Mouse (Mus musculus): ENCODE measurements at regions not wholly inside any gene's neighbourhood (a gene's known extent, or its start where the extent isn't known, plus 50 kb on each side); places are given as distances from the start of the nearest gene placed in this dataset.
"Not testable (repeated sequence)": the region's sequence is repeated elsewhere in the genome, so short reads cannot be mapped to it uniquely, and the experiment has no call there.

DNA sequence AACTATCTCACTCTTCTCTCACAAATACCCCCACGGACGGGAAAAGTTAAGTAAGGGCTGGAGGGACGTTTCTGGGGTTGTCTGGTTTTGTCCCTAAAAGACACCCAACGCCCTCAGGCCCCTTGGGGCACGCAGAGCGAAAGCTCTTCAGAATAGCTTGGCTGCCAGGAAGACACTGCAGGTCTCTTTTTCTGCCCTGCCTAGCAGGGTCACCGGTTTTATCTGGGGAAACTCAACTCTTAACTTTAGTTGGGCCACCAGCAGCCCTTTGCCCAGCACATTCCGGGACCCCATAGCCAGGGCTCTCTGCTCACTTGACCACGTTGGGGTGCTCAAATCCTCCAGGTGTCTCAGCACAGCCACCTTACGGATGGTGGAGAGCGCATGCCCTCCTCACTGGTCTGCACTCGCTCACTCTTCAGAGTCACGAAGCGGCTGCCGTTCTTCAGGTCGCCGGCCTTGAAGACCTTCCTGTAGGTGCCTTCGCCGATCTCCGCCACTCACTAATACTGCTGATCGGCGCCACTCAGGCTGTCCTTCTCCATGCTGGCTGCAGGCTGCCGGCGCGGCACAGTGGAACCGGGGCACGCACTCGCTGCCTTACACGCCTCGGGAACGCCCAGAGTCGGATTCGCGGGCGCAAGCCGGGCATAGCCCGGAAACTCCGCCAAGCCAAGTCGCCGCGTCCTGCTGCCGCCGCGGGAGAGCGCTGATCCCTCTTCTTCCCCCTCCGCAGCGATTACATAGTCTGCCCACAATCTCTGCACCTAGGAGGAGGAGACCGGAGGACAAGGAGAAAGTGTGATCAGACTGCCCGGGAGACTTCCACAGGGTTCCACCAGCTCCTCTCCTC lies 83.0 kb downstream of the Ulbp1 start:
- 6% methylated on average over 49 of the region's 49 CpGs for WGBS
- H3K36me3 ChIP-seq (replicated peaks), result no peaks in the 10 kb centered on the region
- H3K4me1 ChIP-seq, result peaks cover 26% of the 10 kb centered on the region
- peak; percentile 69 for DNase-seq (ENCODE audit: low spot score)
- peak overlapping the region; percentile 24; the same call in 1 of the 2 replicates for H3K27ac ChIP-seq (replicated peaks)
- H3K27me3 ChIP-seq (replicated peaks; ENCODE audit: low read depth, poor library complexity, severe bottlenecking), result peaks cover 52% of the 10 kb centered on the region
- peak overlapping the region; percentile 72 for H3K4me3 ChIP-seq
- peaks cover 4% of the 10 kb centered on the region; the same call in 1 of the 2 replicates for H3K9me3 ChIP-seq

DNA sequence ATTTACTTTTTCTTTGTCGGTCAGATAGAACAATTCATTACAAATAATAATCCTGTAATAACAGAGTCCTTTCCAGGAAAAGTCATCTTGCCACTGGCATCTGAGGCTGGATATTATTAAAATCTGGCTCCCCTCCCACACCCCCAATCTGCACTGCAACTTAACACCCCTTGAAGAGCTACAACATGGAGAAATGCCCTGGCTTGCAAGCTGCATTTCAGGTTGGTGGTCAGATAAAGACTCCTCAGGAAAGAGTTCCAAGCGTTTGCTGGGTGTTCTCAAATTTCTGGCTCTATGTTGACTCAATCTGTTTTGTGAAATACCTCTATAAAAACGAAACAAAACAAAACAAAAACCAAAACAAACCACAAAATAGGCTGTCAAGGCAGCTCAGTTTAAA lies 114.6 kb downstream of the Ulbp1 start:
- DNase-seq (ENCODE audit: low spot score); H3K4me1 ChIP-seq; H3K4me3 ChIP-seq; H3K36me3 ChIP-seq (replicated peaks); H3K9me3 ChIP-seq; H3K27me3 ChIP-seq (replicated peaks; ENCODE audit: low read depth, poor library complexity, severe bottlenecking); H3K27ac ChIP-seq (replicated peaks): not testable (repeated sequence)
- 60% methylated on average over 3 of the region's 3 CpGs for WGBS

DNA sequence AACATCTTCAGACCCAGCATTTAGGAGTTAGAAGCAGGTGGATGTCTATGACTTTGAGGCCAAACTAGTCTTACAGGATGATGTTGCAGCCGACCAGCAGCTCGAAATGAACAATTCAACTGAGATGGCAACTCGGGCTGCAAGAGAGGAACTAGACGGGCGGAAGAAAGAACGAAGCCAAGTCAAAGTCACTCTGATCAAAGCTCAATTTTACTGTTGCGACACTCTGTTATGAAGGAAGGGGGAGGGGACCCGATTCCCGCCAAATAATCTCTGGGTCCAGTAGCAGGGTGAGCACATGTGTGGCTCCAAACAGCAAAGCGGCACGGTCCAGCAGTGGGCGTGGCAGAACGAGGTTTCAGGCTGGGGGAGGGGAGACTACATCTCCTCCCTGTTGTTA lies 129.1 kb downstream of the Ulbp1 start:
- not testable (repeated sequence) for H3K9me3 ChIP-seq; H3K27ac ChIP-seq (replicated peaks); H3K4me3 ChIP-seq; H3K36me3 ChIP-seq (replicated peaks); H3K4me1 ChIP-seq; DNase-seq (ENCODE audit: low spot score); H3K27me3 ChIP-seq (replicated peaks; ENCODE audit: low read depth, poor library complexity, severe bottlenecking)
- 96% methylated on average over 13 of the region's 13 CpGs for WGBS

DNA sequence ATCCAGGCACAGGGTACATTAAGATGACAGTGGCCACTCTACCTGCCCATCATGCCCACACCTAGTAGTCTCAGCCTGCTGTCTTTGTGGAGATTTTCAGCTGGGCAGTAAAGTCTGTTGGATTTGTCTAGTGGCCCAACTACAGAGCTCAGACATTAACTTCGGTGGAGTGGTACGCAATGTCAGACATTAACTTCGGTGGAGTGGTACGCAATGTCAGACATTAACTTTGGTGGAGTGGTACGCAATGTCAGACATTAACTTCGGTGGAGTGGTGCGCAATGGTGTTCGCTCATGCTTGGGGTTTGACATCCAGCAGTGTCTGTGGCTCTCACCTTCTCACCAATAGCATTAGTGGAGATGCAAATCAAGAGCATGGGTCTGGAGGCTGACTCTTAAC lies 129.7 kb downstream of the Ulbp1 start:
- H3K36me3 ChIP-seq (replicated peaks); H3K27me3 ChIP-seq (replicated peaks; ENCODE audit: low read depth, poor library complexity, severe bottlenecking); H3K27ac ChIP-seq (replicated peaks); H3K4me1 ChIP-seq; H3K4me3 ChIP-seq; H3K9me3 ChIP-seq; DNase-seq (ENCODE audit: low spot score): not testable (repeated sequence)
- 95% methylated on average over 8 of the region's 8 CpGs for WGBS

DNA sequence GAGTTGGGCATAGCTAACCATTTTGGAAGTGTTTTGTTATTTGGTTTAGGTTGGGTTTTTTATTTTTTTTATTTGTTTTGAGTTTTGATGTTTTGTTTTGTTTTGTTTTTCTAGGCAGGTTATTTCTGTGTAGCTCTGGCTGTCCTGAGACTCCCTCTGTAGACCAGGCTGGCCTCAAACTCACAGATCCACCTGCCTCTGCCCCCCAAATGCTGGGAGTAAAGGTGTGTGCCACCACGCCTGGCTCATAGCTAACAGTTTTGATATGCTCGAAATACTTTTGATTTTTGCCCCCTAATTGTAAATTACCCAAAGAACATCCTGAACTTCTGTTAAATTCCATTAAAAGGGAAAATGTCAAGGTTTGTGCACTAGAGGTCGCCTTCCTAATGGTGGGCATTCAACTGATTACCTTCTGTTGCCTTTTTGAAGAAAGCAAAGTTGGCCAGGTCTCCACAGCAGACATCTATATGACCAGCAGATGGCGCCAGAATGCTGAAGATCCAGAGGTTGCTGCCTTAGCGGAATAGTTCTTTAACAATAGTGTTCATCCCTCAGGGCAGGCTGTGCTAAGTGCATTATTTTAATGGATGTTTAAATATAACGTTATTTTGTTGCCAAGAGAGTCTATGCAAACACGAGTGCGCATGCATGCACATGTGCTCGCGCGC lies 121.2 kb upstream of the Cnksr3 start:
- Histone ChIP-seq H3K9me3 (no peaks in the 10 kb centered on the region), H3K4me1 (no peaks in the 10 kb centered on the region), H3K27ac (replicated peaks) (no peak overlapping the region), H3K36me3 (replicated peaks) (no peaks in the 10 kb centered on the region), H3K4me3 (no peak overlapping the region), H3K27me3 (replicated peaks; ENCODE audit: low read depth, poor library complexity, severe bottlenecking) (no peaks in the 10 kb centered on the region)
- WGBS, result 41% methylated on average over 11 of the region's 11 CpGs
- peak; percentile 81 for DNase-seq (ENCODE audit: low spot score)

DNA sequence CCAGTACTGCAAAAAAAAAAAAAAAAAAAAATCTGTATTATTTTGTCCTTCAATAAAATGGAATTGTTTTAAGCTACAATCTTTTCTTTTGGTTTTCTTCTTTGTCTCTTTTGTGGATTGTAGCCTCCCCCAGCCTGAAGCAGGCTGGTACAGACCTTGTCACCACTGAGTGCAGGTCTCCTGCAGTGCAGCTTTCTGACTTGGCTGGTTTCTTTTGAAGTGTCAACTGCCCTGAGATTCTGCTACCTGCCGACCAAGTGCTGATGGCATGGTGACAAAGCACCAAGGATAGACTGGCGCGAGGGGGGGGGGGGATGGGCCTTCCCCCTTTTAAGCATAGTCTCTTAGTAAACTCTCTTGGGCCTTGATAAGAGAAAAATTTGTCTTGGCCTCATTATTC lies 116.2 kb upstream of the Cnksr3 start:
- 46% methylated on average over 3 of the region's 3 CpGs for WGBS
- H3K4me1 ChIP-seq, result no peaks in the 10 kb centered on the region
- no peaks in the 10 kb centered on the region for H3K36me3 ChIP-seq (replicated peaks)
- no peak overlapping the region for H3K27ac ChIP-seq (replicated peaks)
- no peaks in the 10 kb centered on the region for H3K9me3 ChIP-seq
- no peaks in the 10 kb centered on the region for H3K27me3 ChIP-seq (replicated peaks; ENCODE audit: low read depth, poor library complexity, severe bottlenecking)
- DNase-seq (ENCODE audit: low spot score), result no peak
- no peak overlapping the region for H3K4me3 ChIP-seq

DNA sequence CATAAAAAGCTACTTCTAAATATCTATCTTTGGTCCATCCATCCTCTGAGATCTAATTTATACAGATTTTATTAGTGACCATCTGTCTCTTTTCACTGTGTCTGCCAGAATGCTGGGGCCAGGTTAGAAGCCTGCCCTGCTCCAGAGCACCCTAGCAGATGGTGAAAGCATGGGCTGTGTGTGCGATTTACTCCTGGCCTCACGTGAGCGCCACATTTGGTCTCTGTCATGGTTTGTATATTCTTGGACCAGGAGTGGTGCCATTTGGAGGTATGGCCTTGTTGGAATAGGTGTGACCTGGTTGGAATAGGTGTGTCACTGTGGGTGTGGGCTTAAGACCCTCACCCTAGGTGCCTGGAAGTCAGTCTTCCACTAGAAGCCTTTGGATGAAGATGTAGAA lies 115.0 kb upstream of the Cnksr3 start:
- H3K9me3 ChIP-seq; H3K27ac ChIP-seq (replicated peaks); H3K36me3 ChIP-seq (replicated peaks); H3K4me3 ChIP-seq; DNase-seq (ENCODE audit: low spot score); H3K4me1 ChIP-seq; H3K27me3 ChIP-seq (replicated peaks; ENCODE audit: low read depth, poor library complexity, severe bottlenecking): not testable (repeated sequence)
- WGBS, result 97% methylated on average over 3 of the region's 3 CpGs

DNA sequence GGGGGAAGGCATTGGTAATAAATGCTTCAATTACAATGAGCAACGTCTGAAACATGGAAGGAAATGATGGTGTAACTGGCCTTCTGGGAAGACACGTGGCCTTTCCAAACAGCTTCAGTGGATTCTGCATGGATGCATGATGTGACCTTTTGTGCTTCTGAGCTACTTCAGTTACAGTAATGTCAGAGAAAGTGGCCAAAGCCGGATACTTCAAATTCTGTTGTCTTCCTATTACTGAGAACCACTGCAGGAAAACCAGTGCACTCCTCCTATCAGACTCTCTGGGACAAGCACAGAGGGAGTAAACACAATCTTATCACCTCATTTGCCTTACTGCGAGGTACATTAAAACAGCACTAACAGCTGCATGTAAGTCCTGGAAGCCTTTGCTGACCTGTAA lies 113.0 kb upstream of the Cnksr3 start:
- 75% methylated on average over 4 of the region's 4 CpGs for WGBS
- H3K36me3 ChIP-seq (replicated peaks), result no peaks in the 10 kb centered on the region

DNA sequence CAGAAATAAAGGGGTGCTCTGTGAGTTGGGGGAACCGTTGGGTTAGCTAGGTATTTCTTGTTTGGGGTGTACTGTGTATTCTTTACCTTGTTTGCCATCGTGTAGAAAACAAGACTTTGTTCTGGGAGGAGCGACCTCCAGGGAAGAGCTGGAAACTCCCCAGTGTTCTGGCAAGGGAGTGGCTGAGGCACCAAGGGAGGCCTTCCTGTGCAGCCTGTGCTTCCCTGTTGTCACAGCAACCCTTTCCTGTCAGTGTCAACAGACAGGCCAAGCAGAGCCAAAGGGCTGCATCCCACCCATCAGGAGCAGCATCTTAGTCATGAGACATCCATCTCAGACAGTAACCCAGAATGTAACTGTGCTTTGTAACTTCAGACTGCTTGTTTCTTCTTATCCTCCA lies 111.2 kb upstream of the Cnksr3 start:
- H3K27me3 ChIP-seq (replicated peaks; ENCODE audit: low read depth, poor library complexity, severe bottlenecking), result no peaks in the 10 kb centered on the region
- no peaks in the 10 kb centered on the region for H3K36me3 ChIP-seq (replicated peaks)
- WGBS, result 39% methylated on average over 3 of the region's 3 CpGs
- no peaks in the 10 kb centered on the region for H3K4me1 ChIP-seq
- H3K27ac ChIP-seq (replicated peaks), result no peak overlapping the region
- peak; percentile 12 for DNase-seq (ENCODE audit: low spot score)
- H3K9me3 ChIP-seq, result no peaks in the 10 kb centered on the region
- no peak overlapping the region for H3K4me3 ChIP-seq

More for the DNA sequence above, 113.0 kb upstream of the Cnksr3 start:
- no peak overlapping the region for H3K4me3 ChIP-seq
- no peak for DNase-seq (ENCODE audit: low spot score)
- no peaks in the 10 kb centered on the region for H3K9me3 ChIP-seq
- H3K4me1 ChIP-seq, result no peaks in the 10 kb centered on the region
- no peaks in the 10 kb centered on the region for H3K27me3 ChIP-seq (replicated peaks; ENCODE audit: low read depth, poor library complexity, severe bottlenecking)
- H3K27ac ChIP-seq (replicated peaks), result no peak overlapping the region

DNA sequence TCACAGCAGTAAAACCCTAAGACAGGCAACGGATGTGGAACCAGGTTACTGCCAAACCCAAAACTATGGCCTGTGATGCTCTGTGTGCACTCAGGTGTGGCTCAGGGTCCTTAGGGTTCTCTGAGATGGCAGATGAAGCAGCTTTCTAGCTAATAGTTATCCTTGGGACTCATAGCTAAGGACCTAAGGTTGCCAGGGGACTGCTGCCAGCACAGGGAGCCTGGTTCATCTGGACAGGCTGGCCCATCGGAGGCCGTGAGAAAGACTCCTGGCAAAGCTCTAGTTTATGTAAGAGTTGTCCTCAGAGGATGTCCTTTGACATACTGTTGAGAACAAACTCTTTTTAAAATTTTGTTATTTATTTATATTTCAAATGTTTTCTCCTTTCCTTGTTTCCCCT lies 97.9 kb upstream of the Cnksr3 start:
- WGBS, result 86% methylated on average over 3 of the region's 3 CpGs
- no peaks in the 10 kb centered on the region for H3K36me3 ChIP-seq (replicated peaks)
- no peaks in the 10 kb centered on the region for H3K9me3 ChIP-seq
- no peak for DNase-seq (ENCODE audit: low spot score)
- no peak overlapping the region for H3K27ac ChIP-seq (replicated peaks)
- no peaks in the 10 kb centered on the region for H3K4me1 ChIP-seq
- H3K27me3 ChIP-seq (replicated peaks; ENCODE audit: low read depth, poor library complexity, severe bottlenecking), result no peaks in the 10 kb centered on the region
- no peak overlapping the region for H3K4me3 ChIP-seq

DNA sequence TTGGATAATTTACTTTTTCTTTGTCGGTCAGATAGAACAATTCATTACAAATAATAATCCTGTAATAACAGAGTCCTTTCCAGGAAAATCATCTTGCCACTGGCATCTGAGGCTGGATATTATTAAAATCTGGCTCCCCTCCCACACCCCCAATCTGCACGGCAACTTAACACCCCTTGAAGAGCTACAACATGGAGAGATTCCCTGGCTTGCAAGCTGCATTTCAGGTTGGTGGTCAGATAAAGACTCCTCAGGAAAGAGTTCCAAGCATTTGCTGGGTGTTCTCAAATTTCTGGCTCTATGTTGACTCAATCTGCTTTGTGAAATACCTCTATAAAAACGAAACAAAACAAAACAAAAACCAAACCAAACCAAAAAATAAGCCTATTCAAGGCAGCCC lies 93.8 kb upstream of the Cnksr3 start:
- WGBS, result 68% methylated on average over 3 of the region's 3 CpGs

DNA sequence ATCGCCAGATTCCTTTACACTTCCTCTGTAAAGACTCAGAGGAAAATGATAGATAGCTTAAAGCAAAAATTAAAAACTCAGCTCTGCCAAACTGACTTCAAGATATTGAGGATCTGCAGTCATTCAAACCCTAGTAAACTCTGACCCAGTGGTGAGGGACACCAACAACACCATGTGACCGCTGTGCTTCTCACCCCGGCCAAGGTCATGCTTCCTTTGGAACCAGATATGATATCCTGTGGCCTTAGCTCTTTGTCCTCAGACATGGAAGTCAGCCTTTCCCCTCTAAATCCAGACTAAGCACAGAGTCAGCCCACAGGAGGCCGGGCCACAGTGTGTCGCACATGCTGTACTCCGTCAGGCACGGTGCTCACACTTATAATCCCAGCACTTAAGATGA lies 86.3 kb upstream of the Cnksr3 start:
- H3K4me1 ChIP-seq, result no peaks in the 10 kb centered on the region
- no peaks in the 10 kb centered on the region for H3K27me3 ChIP-seq (replicated peaks; ENCODE audit: low read depth, poor library complexity, severe bottlenecking)
- H3K9me3 ChIP-seq, result no peaks in the 10 kb centered on the region
- H3K36me3 ChIP-seq (replicated peaks), result no peaks in the 10 kb centered on the region
- no peak overlapping the region for H3K4me3 ChIP-seq
- no peak overlapping the region for H3K27ac ChIP-seq (replicated peaks)
- no peak for DNase-seq (ENCODE audit: low spot score)
- WGBS, result 93% methylated on average over 7 of the region's 7 CpGs

More for the DNA sequence above, 93.8 kb upstream of the Cnksr3 start:
- not testable (repeated sequence) for H3K27me3 ChIP-seq (replicated peaks; ENCODE audit: low read depth, poor library complexity, severe bottlenecking); H3K9me3 ChIP-seq; H3K4me1 ChIP-seq; H3K4me3 ChIP-seq; H3K36me3 ChIP-seq (replicated peaks); H3K27ac ChIP-seq (replicated peaks); DNase-seq (ENCODE audit: low spot score)

DNA sequence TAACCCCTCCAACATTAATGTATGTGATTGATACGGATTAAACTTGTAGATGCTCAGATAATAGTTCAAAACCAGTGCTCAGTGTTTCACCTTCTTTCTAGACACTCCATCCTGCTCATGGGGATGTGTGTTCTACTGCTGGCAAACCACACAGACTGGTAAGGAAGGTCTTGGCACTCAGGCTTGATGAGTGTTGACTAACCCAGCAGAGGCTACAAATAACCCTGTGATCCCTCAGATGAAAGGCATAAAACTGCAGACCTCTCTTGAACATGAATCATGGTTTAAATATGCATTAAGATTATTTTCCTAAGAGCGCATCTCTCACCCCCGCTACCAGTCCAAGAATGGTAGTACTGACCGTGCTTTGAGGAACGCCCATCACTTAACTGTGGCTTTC lies 83.9 kb upstream of the Cnksr3 start:
- DNase-seq (ENCODE audit: low spot score), result no peak

More for the DNA sequence above, 83.9 kb upstream of the Cnksr3 start:
- H3K27ac ChIP-seq (replicated peaks), result no peak overlapping the region
- no peak overlapping the region for H3K4me3 ChIP-seq
- WGBS, result 95% methylated on average over 5 of the region's 5 CpGs
- no peaks in the 10 kb centered on the region for H3K27me3 ChIP-seq (replicated peaks; ENCODE audit: low read depth, poor library complexity, severe bottlenecking)
- H3K36me3 ChIP-seq (replicated peaks), result no peaks in the 10 kb centered on the region
- H3K9me3 ChIP-seq, result no peaks in the 10 kb centered on the region
- no peaks in the 10 kb centered on the region for H3K4me1 ChIP-seq

Data from embryonic facial prominence, embryonic 10.5 days (tissue).